Mouse (Mus musculus) skeletal muscle tissue, adult 2 months (tissue): Measurements from ENCODE around the gene Spata16.
"Not testable (repeated sequence)": the region's sequence is repeated elsewhere in the genome, so short reads cannot be mapped to it uniquely, and the experiment has no call there.

Experiments
- DNase-seq: peaks from one replicate; pipeline ENCODE4 v3.0.0-alpha.2; 2012; ENCODE audit warnings: low read depth, low spot score

The Spata16 gene

GRCm38 (mm10) chr3:26637402-26637801, at the start of gene Spata16:
TSS of gene Spata16 (plus strand) at chr3:26637620.
- DNase-seq = no peak

DNA sequence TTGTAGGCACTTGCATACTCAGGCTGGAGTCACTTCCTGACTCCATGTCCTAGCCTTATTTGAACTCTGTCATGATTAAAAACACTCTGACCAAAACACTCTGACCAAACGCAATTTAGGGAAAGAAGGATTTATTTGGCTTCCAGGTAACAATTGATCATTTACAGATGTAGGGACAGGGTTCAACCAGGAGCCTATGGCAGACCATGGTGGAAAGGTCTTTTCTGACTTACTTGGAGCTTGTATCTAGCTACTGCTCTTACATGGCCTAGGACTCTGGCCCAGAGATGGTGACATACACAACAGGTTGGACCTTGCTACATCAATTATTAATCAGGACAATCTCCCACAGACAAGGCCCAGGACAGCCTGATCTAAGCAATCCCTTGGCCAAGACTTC, 32.6 kb upstream of the Spata16 start:
- no peak for DNase-seq

GRCm38 (mm10) chr3:26608531-26608930, 28.9 kb upstream of the Spata16 start:
- DNase-seq = no peak

- DNase-seq = no peak
Observed at GRCm38 (mm10) chr3:26639214-26639613, 1.8 kb downstream of the Spata16 start.

- DNase-seq = no peak
Observed at GRCm38 (mm10) chr3:26639851-26640250, 2.4 kb downstream of the Spata16 start.

DNA sequence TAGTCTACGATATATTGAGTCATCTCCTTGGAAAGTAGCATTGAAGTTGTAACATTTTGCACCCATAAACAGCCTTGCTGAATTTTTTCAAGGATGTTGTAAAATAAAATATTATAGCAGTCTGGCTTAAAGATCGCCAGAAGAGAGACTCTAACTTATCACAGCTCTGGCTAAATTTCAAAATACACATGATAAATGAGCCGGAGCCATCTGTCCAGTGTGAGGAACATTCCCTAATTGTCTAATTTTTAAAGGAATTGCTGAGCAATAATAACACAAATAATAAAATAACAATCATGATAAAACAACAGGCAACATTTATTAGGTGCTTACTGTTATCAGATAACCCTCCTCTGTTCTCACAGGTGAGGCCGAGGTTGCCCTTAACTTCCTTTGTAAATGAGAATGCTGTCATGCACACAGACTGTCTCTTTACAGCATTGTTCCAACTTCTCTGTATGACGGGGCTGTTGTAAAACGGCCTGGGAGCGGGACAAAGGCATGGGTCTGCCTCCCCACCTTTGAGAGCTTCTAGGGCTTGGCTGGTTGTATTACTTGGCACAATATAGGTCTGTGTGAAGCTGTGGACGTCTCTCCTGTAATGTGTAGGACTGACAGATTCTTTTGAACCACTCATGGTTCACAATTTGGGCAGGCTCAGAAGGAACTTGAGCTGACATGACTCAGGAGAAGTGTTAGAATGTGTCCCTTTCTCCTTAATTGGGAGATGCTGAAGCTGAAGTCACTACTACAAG, 3.1 kb downstream of the Spata16 start:
- no peak for DNase-seq

DNA sequence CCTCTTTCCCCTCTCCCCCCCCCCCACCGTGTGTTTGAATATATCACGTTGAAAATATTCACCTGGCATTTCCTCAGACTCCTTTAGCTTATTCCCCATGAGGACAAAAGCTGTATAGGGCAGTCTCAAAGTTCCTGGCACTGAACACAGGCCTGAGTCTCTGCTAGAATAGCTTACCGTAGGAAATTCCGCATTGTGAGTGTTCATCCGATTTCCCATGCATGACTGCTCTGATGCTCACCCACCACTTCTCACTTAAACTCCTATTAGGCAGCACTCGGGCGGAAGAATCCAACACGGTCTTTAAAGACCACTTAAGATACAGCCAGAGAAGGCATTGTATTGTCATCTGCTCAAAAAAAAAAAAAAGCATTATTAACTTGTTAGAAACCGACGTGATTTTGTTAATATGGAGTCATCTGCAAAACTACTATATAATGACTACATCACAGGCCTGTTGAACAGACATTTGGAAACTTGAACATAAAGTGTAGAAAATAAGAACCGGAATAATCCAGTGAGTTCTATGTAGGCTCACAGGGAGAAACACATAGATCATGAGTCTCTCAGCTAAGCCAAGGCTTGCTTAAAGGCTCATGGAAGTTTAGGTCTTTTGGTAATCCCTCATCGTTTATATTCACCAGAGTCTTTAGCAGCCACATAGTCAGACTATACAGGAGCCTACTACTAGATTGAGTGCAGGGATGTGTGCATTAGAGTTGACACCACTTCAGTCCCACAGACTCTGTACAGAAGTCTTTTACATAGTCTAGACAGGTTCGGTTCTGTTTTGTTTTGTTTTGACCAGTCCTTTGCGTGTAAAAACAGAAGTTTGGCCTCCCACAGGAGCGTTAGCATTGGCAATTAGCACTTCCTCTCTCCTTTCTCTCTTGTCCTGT, 4.2 kb downstream of the Spata16 start:
- DNase-seq = no peak

- DNase-seq = no peak
Observed at GRCm38 (mm10) chr3:26644136-26644535, 6.7 kb downstream of the Spata16 start.

GRCm38 (mm10) chr3:26646834-26647233, 9.4 kb downstream of the Spata16 start:
- DNase-seq = no peak

DNA sequence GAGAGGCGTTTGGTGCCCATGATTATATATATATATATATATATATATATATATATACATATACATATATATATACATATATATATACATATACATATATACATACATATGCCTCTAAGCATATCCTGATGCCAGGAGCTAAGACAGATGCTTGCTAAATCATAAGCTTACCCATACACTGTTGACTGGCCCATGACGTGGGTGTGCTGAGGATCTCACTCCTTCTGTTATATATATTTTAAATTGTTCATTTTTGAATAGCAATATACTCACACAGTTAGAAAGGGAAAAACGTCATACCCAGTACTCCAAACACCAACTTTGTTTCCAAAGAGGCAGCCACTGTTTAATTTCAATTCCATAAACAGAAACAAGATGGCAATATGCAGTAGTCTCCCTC, 48.4 kb downstream of the Spata16 start:
- DNase-seq = no peak

GRCm38 (mm10) chr3:26709492-26709891, 72.1 kb downstream of the Spata16 start:
- not testable (repeated sequence) for DNase-seq

DNA sequence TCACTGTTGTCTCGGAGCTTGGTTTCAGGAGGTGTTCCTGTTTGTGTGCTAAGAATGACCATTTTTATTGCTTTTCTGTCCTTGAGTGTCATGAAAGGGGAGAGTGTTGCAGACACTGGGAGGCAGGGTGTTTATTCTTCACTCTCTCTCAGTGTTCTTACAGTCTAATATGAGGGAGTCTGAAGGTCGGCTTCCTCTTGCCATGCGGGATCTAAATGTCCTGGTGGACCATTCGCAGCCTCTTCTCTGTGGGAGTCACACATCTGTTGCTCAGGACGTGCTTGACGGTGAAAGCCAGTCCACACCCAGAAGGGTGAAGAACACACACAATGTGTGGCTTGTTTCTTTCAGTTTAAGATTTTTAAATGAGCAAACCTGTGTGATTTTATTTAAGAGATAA, 90.1 kb downstream of the Spata16 start:
- DNase-seq = no peak

GRCm38 (mm10) chr3:26750492-26750891, 113.1 kb downstream of the Spata16 start:
- DNase-seq = no peak

DNA sequence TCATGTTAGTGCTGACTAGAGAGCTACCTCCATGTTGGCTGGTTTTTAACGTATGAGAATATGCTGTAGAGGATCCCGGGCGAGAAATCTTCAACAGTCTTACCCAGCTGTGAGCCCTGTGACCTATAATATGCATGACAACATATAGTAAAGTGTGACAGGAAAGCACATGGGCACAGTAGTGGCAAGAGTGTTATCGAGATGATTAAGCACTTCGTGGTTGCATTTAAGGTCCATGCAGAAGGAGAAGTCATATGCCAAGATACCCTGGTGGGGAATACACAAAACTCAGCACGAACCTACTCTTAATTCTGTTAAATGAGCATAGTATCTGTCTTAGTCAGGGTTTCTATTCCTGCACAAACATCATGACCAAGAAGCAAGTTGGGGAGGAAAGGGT, 115.0 kb downstream of the Spata16 start:
- no peak for DNase-seq

DNA sequence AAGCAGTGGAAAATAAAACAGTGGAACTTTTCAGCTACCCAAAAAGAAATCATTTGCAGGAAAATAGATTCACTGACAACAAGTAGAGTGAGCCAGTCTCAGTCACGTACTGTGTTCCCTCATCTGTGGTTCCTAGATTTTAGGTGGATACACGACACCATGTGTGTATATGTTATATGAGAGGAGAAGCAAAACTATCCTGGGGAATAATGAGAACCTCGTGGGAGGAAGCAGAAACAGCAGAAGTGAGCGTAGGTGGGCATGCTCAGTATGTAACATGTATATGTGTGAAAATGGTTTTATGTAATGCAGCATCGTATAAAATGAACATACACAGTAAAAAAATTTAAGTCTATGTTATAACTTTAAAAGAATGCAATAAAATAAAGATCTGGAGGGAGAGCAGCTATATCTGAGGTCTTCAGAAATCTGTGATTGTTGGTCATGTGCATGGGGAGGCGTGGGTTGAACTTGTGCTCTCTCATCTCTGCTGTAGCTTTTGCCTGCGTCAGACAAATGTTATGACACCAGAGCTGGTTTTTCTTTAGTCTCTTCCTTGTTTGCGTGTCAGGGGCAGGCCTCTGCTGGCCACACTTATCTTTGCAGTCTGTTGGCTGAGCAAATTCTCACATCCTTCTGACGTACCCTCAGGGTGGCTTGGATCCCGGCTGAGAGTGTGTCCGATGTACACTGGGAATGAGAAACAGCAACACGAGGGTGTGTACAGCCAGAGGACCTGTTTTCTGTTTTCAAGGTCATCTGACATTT, 156.1 kb downstream of the Spata16 start:
- DNase-seq = no peak

- no peak for DNase-seq
Observed at GRCm38 (mm10) chr3:26795851-26796538, 158.6 kb downstream of the Spata16 start.

GRCm38 (mm10) chr3:26796954-26797353, 159.5 kb downstream of the Spata16 start:
- no peak for DNase-seq

DNA sequence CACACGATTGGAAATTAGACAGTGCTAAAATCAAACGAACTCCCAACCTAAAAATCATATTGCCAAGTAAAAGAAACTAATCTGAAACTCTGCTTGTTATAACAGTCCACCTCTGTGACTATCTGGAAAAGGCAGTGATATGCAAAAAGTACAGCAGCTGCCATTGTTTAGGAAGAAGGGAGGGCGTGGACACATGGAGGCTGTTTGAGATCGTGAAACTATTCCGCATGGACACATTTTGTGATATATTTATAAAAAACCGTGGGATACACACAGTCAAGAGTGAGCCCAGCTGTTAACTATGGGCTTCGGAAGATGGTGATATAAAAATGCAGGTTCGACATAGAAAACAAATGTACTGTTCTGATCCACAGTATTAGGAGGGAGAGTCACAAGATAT, 176.9 kb downstream of the Spata16 start:
- no peak for DNase-seq

GRCm38 (mm10) chr3:26815764-26816163, 178.3 kb downstream of the Spata16 start:
- no peak for DNase-seq

DNA sequence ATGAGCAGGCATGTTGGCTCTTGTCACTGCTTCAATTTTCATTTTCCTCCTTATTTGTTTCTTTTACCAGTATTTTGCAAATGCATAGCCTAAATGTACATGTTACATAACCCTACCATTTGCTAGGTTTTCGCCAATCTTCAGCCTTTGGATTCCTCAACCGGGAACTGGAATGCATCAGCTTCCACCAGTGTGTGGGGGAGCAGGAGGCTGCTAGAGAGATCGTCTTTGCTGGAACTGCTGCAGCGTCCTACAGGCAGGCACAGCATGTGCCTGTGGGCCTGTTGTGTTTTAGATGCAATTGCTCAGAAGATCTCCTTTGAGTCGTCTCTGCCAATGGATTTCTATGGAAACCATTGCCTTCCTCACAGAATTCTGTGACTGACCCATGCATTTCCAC, 182.0 kb downstream of the Spata16 start:
- DNase-seq = no peak
